Mouse (Mus musculus) natural killer cell, adult 2 months (primary cell): ENCODE results near the gene Aaas.
A peak's percentile ranks its signal among the peaks of the same experiment; 100 is the strongest.
"Not testable (repeated sequence)": the region's sequence is repeated elsewhere in the genome, so short reads cannot be mapped to it uniquely, and the experiment has no call there.

ENCODE experiments used
- DNase-seq, 2 experiments: peaks; one replicate each; pipeline ENCODE4 v3.0.0; 2022; ENCODE audit warnings: low spot score in 2 of 2

The Aaas gene

GRCm38 (mm10) chr15:102356501-102357325, 6.1 kb upstream of the Aaas start:
- no peak for DNase-seq

- DNase-seq = no peak
Measured at GRCm38 (mm10) chr15:102355871-102356441, 5.4 kb upstream of the Aaas start.

- peak in 1 of 2 experiments; percentile 22 for DNase-seq
Measured at GRCm38 (mm10) chr15:102355134-102355870, 4.7 kb upstream of the Aaas start.

DNA sequence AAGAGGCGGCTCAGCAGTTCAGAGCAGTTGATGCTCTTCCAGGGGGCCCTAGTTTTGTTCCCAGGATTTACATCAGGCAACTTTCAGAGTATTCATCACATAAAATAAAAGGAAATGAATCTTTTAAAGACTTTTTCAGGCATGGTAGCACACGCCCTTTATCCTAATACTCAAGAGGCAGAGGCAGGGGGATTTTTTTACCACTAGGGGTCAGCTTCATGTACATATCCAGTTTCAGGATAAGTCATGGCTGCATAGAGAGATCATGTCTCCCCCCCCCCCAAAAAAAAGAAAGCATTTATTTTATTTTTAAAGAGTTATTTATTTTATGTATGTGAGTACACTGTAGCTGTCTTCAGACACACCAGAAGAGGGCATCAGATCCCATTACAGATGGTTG, 3.4 kb upstream of the Aaas start:
- no peak for DNase-seq

GRCm38 (mm10) chr15:102352177-102352576, 1.6 kb upstream of the Aaas start:
- no peak for DNase-seq

GRCm38 (mm10) chr15:102350942-102351291, 346 bp upstream of the Aaas start:
- DNase-seq = no peak

DNA sequence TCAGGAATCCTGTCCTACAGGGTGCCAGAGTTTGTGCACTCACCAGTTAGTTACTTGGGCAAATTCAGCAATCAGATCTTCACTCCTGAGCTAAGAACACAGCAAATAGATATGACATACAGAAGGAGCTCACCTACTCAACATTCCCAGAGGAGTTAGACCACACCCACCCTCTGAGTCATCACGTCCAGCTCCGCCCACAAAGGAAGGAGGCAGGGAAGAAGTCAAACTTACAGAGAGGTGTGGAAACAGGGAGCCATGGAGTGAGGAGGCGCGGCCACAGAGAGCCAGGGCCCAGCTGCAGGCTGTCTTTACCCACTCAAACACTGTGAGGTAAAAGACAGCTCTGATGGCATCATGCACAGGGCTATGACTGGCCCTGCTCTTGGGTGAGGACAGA, 4.1 kb downstream of the Aaas start:
- no peak for DNase-seq

- no peak for DNase-seq
Measured at GRCm38 (mm10) chr15:102344490-102344889, 6.1 kb downstream of the Aaas start.

- peak; percentile 45 to 59 for DNase-seq
Measured at GRCm38 (mm10) chr15:102341580-102341979, 9.0 kb downstream of the Aaas start.

GRCm38 (mm10) chr15:102339612-102340011, 11.0 kb downstream of the Aaas start:
- no peak for DNase-seq

DNA sequence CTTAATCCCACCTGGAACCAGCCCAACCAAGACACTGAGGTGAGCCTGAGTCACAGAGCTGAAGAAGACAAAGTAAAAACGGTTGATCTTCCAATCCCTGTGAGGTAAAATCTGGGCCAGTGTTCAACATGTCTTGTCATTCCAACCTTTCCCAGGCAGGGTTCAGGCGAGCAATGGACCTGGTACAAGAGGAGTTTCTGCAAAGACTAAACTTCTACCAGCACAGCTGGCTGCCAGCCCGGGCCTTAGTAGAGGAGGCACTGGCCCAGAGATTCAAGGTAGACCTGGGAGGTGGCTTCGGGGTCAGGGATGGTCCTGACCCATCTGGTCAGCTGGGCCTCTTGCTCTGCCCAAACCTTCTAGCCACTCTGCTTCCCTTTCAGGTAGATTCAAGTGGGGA, 13.6 kb downstream of the Aaas start:
- DNase-seq = no peak

DNA sequence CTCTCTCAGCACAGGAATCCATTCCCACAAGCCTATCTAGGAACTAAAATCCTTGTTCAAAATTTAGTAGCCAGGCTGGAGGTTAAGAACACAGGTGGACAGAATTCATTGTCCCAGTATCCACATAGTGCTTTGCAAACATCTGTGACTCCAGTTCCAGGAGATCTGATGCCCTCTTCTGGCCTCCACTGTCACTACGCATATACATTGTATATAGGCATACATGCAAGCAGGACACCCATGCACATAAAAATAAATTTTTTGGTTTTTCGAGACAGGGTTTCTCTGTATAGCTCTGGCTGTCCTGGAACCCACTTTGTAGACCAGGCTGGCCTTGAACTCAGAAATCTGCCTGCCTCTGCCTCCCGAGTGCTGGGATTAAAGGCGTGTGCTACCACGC, 14.6 kb downstream of the Aaas start:
- DNase-seq = not testable (repeated sequence)

GRCm38 (mm10) chr15:102335254-102335653, 15.3 kb downstream of the Aaas start:
- DNase-seq = no peak

DNA sequence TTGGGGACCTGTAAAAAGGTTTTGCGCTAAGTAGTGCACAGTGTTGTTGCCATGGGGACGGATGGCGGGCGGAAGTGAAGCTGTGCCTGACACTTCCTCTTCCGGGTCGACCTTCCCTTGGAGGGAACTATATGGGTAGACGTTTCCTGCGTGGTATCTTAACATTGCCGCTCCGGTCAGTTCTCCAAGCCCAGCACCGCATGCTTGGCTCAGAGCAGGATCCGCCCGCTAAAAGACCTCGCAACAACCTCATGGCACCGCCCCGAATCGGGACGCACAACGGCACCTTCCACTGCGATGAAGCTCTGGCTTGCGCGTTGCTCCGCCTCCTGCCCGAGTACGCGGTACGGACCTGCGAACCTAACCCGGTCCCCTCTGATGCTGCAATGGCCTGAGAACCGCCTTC, 19.0 kb downstream of the Aaas start, which contains the start of gene Myg1:
Myg1 (plus strand) TSS at position 100 of the 406 bp plus-strand sequence.
- peak; percentile 77 to 84 for DNase-seq

- no peak for DNase-seq
Measured at GRCm38 (mm10) chr15:102326892-102327291, 23.7 kb downstream of the Aaas start.

GRCm38 (mm10) chr15:102326022-102326576, 24.5 kb downstream of the Aaas start, which contains the start of gene Pfdn5:
Gene Pfdn5 (plus strand): TSS chr15:102326116.
- DNase-seq = peak; percentile 78 to 88

GRCm38 (mm10) chr15:102324654-102325473, 25.7 kb downstream of the Aaas start:
- peak in 1 of 2 experiments; percentile 17 for DNase-seq

- DNase-seq = peak; percentile 39 to 67
Measured at GRCm38 (mm10) chr15:102316263-102316662, 34.3 kb downstream of the Aaas start.

DNA sequence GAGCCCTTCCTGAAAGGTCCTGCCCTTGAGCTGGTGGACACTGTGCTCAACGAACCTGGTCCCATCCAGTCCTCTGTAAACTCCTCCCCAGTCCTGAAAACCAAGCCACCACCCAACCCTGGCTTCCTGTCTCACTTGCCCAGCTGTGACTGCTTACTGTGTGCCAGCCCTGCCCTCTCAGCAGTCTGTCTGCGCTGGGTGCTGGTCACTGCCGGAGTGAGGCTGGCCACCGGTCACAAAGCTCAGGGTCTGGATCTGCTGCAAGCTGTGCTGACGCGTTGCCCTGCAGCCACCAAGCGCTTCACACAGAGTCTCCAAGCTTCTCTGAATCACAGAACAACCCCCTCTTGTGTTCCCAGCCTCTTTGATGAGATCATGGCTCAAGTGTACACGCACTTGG, 35.3 kb downstream of the Aaas start:
- no peak for DNase-seq

DNA sequence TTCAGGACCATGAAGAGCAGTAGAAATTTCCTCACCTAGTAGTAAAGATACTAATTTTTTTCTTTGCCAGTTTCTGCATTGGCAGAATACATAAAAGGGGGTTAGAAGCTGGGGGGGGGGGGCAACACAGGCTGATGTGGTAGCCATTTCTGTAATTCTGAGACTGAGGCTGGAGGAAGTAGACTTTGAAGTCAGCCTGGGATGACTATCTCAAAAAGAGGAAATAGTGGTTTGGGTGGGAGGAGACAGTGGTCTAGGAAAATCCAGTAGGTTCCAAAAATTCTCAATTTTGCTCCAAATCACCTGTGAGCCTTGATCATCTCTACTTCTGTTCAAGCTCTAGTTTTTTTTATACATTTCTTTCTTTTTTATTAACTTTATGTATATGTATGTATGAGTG, 39.1 kb downstream of the Aaas start:
- no peak for DNase-seq

DNA sequence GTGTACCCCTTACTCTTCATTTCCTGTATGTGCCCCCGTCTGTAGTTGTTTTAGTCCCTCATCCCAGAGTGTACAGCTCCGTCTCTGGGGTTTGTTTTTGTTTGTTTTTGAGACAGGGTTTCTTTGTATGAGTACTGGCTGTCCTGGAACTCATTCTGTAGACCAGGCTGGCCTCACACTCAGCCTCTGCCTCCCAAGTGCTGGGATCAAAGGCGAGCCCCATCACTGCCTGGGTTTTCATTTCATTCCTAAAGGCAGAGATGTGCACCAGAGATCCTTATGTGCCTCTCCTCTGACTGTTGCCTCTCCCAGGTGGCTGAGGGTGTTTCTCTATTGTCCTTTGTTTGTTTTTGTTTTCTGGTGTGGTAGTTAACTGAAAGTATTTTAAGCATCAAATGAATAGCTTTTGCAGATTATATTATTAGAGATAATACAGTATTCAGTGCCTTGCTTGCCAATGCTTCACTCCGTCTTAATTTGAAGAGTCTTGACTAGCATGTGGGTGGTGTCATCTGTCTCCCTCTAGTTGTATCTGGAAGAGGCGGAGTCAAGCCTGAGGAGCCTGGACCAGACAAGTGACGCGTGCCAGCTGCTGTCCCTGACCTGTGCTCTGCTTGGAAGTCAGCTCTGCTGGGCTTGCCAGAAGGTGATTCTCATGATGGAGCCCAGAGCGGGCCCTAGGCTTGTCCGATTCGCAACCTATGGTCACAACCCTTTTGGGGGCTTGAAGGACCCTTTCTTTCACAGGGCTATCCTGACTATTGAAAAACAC, 40.3 kb downstream of the Aaas start:
- no peak for DNase-seq
